Mouse (Mus musculus) olfactory bulb, adult 2 months (tissue): ENCODE measurements at regions not wholly inside any gene's neighbourhood (a gene's known extent, or its start where the extent isn't known, plus 50 kb on each side); places are given as distances from the start of the nearest gene placed in this dataset.

Experiments used
- CTCF ChIP-seq: fragments of 200-500 bp; IDR thresholded peaks from 2 replicates; pipeline ENCODE4 v1.5.1; 2012; ENCODE audit warnings: low read depth, mild to moderate bottlenecking, low read length, moderate library complexity; ENCODE audit not compliant: insufficient read depth
- POLR2A ChIP-seq: fragments of 200-500 bp; IDR thresholded peaks from 2 replicates; pipeline ENCODE4 v1.6.1; 2012; ENCODE audit warnings: mild to moderate bottlenecking, low read depth, low read length, moderate library complexity; ENCODE audit not compliant: insufficient read depth

DNA sequence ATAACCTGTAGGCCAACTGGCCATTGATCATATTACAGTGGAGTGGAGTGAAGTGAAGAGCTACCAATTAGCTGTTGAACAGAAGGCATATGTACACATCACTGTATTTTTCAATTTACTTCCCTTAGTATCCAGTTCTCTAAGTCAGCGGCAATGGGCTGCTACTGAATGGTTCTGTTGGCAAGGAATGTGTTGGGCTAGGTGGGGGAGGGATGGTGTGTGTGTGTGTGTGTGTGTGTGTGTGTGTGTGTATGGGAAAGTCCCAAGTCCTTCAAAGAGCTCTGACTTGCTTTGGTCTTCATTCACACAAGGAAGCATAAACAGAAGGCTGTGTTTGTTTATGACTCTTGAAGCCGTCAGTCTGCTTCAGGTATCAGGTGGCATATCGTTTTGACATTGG is 213.0 kb upstream of the Krr1 start:
- no peak for TF ChIP-seq CTCF
- TF ChIP-seq POLR2A: no peak
